Mouse (Mus musculus) hindbrain, embryonic 11.5 days (tissue): ENCODE data around the gene Scp2. TPM values are rescaled to one million over a fixed set of nuclear protein-coding genes. Genes with fewer than 3 reads are reported as not detected.

ENCODE experiments used
- ATAC-seq: fragments of 200-750 bp; cut with Nextera tagmentation; 2 replicates; pipeline ENCODE4 v1.8.0; 2017; ENCODE audit warnings: mild to moderate bottlenecking, moderate TSS enrichment, moderate library complexity; ENCODE audit not compliant: low FRiP score
- DNase-seq: peaks from one replicate; pipeline ENCODE4 v3.0.0-alpha.2; 2015; ENCODE audit warnings: low spot score
- H3K27ac ChIP-seq: fragments of 300-500 bp; sonication (generic); 2 replicates; pipeline ENCODE4 v1.5.1; 2014; ENCODE audit warnings: mild to moderate bottlenecking, low read depth, low read length
- H3K27me3 ChIP-seq: fragments of 300-500 bp; sonication (generic); 2 replicates; pipeline ENCODE4 v1.6.1; 2014; ENCODE audit warnings: mild to moderate bottlenecking, low read length, moderate library complexity, mixed read lengths; ENCODE audit not compliant: control insufficient read depth, insufficient read depth
- H3K36me3 ChIP-seq: fragments of 300-500 bp; sonication (generic); 2 replicates; pipeline ENCODE4 v1.6.1; 2014; ENCODE audit warnings: mild to moderate bottlenecking, low read length, moderate library complexity, mixed read lengths; ENCODE audit not compliant: control insufficient read depth, insufficient read depth
- H3K4me1 ChIP-seq: fragments of 300-500 bp; sonication (generic); replicated peaks from 2 replicates; pipeline ENCODE4 v1.6.1; 2014; ENCODE audit warnings: low read length, mixed read lengths; ENCODE audit not compliant: control insufficient read depth, insufficient read depth
- H3K4me2 ChIP-seq: fragments of 300-500 bp; sonication (generic); replicated peaks from 2 replicates; pipeline ENCODE4 v1.6.1; 2014; ENCODE audit warnings: mild to moderate bottlenecking, low read depth, low read length
- H3K4me3 ChIP-seq: fragments of 300-500 bp; sonication (generic); 2 replicates; pipeline ENCODE4 v1.5.1; 2014; ENCODE audit warnings: low read depth, low read length
- H3K9ac ChIP-seq: fragments of 300-500 bp; sonication (generic); 2 replicates; pipeline ENCODE4 v1.6.1; 2014; ENCODE audit warnings: low read depth, low read length
- H3K9me3 ChIP-seq: fragments of 300-500 bp; sonication (generic); 2 replicates; pipeline ENCODE4 v1.6.1; 2016; ENCODE audit warnings: low read length; ENCODE audit not compliant: control insufficient read depth
- WGBS: fragments of 180-500 bp; shearing (Covaris S2); extraction: QIAGEN DNeasy Blood & Tissue Kit; methylation state at CpG from one replicate; pipeline ENCODE4 v1.1.7; 2014; 5-methylcytosine and 5-hydroxymethylcytosine counted together
- polyA plus RNA-seq: library from polyadenylated mRNA; unstranded; fragments of >200 nt; fragmentation: Nextera tagmentation; extraction: Ambion mirVana; gene quantifications from 2 replicates; pipeline ENCODE4 v1.2.1, GENCODE M21; 2014

The Scp2 gene
- polyA plus RNA-seq, 1 experiment from 2014 or later: 207 TPM

- H3K36me3 ChIP-seq: peaks cover 2% of the 10 kb centered on the region; the same call in 1 of the 2 replicates
- H3K9ac ChIP-seq: no peak overlapping the region
- H3K27ac ChIP-seq: no peak overlapping the region
- 96% methylated on average over 5 of the region's 5 CpGs for WGBS
- H3K4me1 ChIP-seq: no peaks in the 10 kb centered on the region
- no peaks in the 10 kb centered on the region for H3K27me3 ChIP-seq
- no peaks in the 10 kb centered on the region for H3K9me3 ChIP-seq
- no peak for ATAC-seq
- H3K4me2 ChIP-seq: no peak overlapping the region
- no peak overlapping the region for H3K4me3 ChIP-seq
- no peak for DNase-seq
Observed at GRCm38 (mm10) chr4:108062524-108062923, 82.3 kb downstream of the Scp2 start.

DNA sequence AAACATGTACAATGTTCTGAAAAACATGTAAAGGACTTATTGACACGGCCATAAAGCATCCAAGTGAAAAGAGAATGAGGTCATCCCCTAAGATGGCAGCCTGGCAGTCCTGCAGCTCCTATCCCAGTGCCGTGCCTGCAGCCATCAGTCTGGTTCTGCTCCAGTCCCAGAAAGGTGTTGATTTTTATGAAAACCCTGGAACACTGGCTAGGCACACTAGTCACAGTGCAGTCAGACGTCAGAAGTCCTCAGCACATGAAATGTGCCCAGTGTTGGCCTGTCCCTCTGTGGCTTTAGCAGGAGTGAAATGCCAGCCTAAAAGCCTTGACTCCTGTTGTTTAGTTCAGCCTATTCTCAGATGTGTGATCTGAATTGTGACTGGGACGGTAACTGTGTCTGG, 84.0 kb downstream of the Scp2 start:
- H3K9ac ChIP-seq: no peak overlapping the region
- peaks cover 2% of the 10 kb centered on the region; the same call in 1 of the 2 replicates for H3K36me3 ChIP-seq
- WGBS: 80% methylated on average over 4 of the region's 4 CpGs
- H3K4me2 ChIP-seq: no peak overlapping the region
- no peaks in the 10 kb centered on the region for H3K9me3 ChIP-seq
- no peak for ATAC-seq
- H3K4me3 ChIP-seq: no peak overlapping the region
- DNase-seq: no peak
- no peak overlapping the region for H3K27ac ChIP-seq
- no peaks in the 10 kb centered on the region for H3K4me1 ChIP-seq
- H3K27me3 ChIP-seq: no peaks in the 10 kb centered on the region

DNA sequence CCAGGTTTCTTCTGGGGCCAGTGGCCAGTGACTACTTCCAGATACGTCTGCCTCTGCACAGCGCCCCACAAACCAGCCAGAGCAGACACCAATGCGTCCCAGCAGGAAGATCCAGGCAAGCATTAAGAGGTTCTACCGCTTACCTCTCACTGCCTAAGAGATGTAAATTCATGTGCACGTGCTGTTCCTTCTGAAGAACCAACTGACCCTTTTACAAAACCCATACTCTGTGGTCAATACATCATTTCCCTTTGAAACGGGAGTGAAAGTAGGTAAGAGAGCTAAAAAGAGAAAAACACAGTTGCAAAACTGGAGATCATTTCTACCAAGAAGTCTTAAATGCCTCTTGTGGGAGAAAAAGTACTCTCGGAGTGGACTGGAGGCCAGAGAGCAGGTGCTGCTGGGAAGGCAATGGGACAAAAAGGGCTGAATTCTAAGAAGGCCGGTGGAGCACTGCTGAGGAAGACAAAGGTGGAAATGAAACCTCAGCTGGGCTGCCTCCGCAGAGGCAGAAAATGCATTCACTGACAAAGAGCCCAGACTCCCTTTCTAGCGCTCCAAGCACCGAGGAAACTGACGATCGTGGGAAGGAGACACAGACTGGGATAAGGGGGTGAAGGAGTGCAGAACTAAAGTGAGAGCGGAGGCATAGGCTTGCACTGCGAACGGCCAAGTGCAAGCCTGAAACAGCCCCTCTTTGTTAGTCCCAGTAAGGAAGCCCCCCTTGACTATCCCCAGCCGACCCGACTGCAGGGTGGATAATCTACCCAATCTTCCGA, 85.0 kb downstream of the Scp2 start:
- WGBS: 59% methylated on average over 19 of the region's 19 CpGs
- ATAC-seq (no peak), DNase-seq (peak; percentile 5)
- Histone ChIP-seq H3K9ac (no peak overlapping the region), H3K36me3 (peaks cover 2% of the 10 kb centered on the region; the same call in 1 of the 2 replicates), H3K9me3 (no peaks in the 10 kb centered on the region), H3K27me3 (no peaks in the 10 kb centered on the region), H3K4me2 (no peak overlapping the region), H3K4me3 (no peak overlapping the region), H3K4me1 (no peaks in the 10 kb centered on the region), H3K27ac (no peak overlapping the region)

DNA sequence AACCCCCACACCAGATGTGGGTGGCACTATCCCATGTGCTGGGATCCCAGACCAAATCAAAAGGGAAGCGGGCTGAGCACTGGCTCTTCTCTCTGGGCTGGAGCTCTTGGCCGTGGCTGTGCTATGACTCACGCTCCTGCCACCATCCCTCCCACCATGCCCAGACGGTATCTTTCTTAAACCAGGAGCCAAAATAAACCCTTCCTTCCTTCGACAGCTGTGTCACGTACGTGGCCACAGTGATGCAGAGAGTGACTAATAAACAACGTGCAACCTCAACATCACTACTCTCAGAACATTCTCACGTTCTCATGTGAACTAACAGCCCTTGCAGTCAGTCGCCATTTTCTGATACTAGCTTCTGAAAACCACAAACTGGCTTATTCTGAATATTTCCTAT, 86.6 kb downstream of the Scp2 start:
- Histone ChIP-seq H3K27ac (no peak overlapping the region), H3K36me3 (0 out of 2 replicates have a peak, but pooled peaks cover 5% of the 10 kb centered on the region), H3K27me3 (no peaks in the 10 kb centered on the region), H3K4me2 (no peak overlapping the region), H3K9me3 (no peaks in the 10 kb centered on the region), H3K4me3 (no peak overlapping the region), H3K4me1 (no peaks in the 10 kb centered on the region), H3K9ac (no peak overlapping the region)
- no peak for ATAC-seq
- DNase-seq: no peak
- 91% methylated on average over 10 of the region's 10 CpGs for WGBS

GRCm38 (mm10) chr4:108057247-108057646, 87.6 kb downstream of the Scp2 start:
- Histone ChIP-seq H3K4me3 (no peak overlapping the region), H3K9me3 (no peaks in the 10 kb centered on the region), H3K4me1 (no peaks in the 10 kb centered on the region), H3K36me3 (0 out of 2 replicates have a peak, but pooled peaks cover 3% of the 10 kb centered on the region), H3K27ac (no peak overlapping the region), H3K4me2 (no peak overlapping the region), H3K27me3 (no peaks in the 10 kb centered on the region), H3K9ac (no peak overlapping the region)
- WGBS: 97% methylated on average over 2 of the region's 2 CpGs
- no peak for ATAC-seq
- DNase-seq: no peak

GRCm38 (mm10) chr4:108055873-108056272, 88.9 kb downstream of the Scp2 start:
- Histone ChIP-seq H3K9me3 (no peaks in the 10 kb centered on the region), H3K36me3 (0 out of 2 replicates have a peak, but pooled peaks cover 3% of the 10 kb centered on the region), H3K4me2 (no peak overlapping the region), H3K9ac (no peak overlapping the region), H3K27ac (no peak overlapping the region), H3K4me3 (no peak overlapping the region), H3K27me3 (no peaks in the 10 kb centered on the region), H3K4me1 (no peaks in the 10 kb centered on the region)
- DNase-seq (no peak), ATAC-seq (no peak)
- 92% methylated on average over 10 of the region's 10 CpGs for WGBS

- no peak for ATAC-seq
- H3K27me3 ChIP-seq: no peaks in the 10 kb centered on the region
- H3K4me3 ChIP-seq: no peak overlapping the region
- no peak overlapping the region for H3K4me2 ChIP-seq
- DNase-seq: no peak
- 0 out of 2 replicates have a peak, but pooled peaks cover 3% of the 10 kb centered on the region for H3K36me3 ChIP-seq
- H3K9me3 ChIP-seq: no peaks in the 10 kb centered on the region
- H3K27ac ChIP-seq: no peak overlapping the region
- H3K4me1 ChIP-seq: no peaks in the 10 kb centered on the region
- H3K9ac ChIP-seq: no peak overlapping the region
- WGBS: 91% methylated on average over 8 of the region's 8 CpGs
Observed at GRCm38 (mm10) chr4:108052673-108053072, 92.1 kb downstream of the Scp2 start.

DNA sequence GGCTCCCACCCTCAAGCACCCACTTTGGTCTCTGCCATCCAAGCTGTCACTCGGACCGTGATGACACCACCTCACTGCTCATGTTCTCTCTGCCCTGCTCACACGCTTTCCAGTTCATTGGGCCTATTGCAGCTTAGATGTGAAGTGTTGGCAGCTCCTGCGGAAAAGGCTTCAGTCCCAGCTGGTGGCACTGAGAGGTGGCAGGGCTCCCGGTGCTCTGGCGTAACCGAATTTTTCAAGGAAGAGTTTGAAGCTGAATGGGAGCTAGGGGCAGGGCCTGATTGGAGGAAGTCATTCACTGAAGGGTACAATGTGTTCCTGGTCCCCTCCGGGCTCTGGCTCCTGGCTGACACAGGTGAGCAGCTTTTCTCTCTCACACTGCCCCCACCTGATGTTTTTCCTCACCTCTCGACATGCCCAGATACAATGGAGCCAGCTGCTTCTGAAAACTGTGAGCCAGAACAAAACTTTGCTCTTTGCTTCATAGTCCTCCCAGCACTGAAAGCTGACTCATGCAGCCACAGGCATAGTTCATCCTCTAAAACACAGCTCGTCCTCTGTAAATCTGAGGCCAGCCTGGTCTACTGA, 93.0 kb downstream of the Scp2 start:
- Histone ChIP-seq H3K4me1 (no peaks in the 10 kb centered on the region), H3K27me3 (no peaks in the 10 kb centered on the region), H3K36me3 (0 out of 2 replicates have a peak, but pooled peaks cover 3% of the 10 kb centered on the region), H3K4me2 (no peak overlapping the region), H3K27ac (no peak overlapping the region), H3K9me3 (no peaks in the 10 kb centered on the region), H3K4me3 (no peak overlapping the region), H3K9ac (no peak overlapping the region)
- 87% methylated on average over 10 of the region's 10 CpGs for WGBS
- DNase-seq: no peak
- no peak for ATAC-seq

DNA sequence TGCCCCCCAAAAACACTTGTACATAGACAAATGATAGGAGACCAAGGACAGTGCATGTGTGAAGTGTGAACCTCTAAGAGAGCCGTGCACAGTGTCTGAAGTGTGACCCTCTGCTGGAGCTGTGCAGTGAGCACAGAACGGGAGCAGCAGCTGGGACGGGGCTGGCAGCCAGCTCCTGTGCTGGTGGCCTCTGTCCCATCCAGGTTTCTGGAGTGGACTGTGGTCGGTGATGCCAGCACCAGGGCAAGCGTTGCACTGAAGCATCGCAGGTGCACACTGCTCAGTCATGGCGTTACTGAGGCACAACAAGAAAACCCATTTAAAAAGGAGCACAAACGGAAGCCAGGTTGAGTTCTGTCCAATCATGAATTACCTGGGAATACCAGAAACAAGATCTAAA, 98.7 kb downstream of the Scp2 start:
- H3K27ac ChIP-seq: no peak overlapping the region
- no peak overlapping the region for H3K4me2 ChIP-seq
- H3K9ac ChIP-seq: no peak overlapping the region
- no peaks in the 10 kb centered on the region for H3K9me3 ChIP-seq
- no peak for ATAC-seq
- no peak overlapping the region for H3K4me3 ChIP-seq
- 0 out of 2 replicates have a peak, but pooled peaks cover 2% of the 10 kb centered on the region for H3K36me3 ChIP-seq
- H3K27me3 ChIP-seq: no peaks in the 10 kb centered on the region
- no peak for DNase-seq
- 86% methylated on average over 8 of the region's 8 CpGs for WGBS
- H3K4me1 ChIP-seq: no peaks in the 10 kb centered on the region
